Mouse (Mus musculus): ENCODE results near the gene Hes1. TPM values are rescaled to one million over a fixed set of nuclear protein-coding genes. Genes with fewer than 3 reads are reported as not detected.
"Not testable (repeated sequence)": the region's sequence is repeated elsewhere in the genome, so short reads cannot be mapped to it uniquely, and the experiment has no call there.

Gene Hes1
- total RNA-seq, 2 experiments from 2014 or later = 21.0 to 31.1 TPM

GRCm38 (mm10) chr16:30069580-30069949 is 5.4 kb downstream of the Hes1 start:
- DNase-seq (ENCODE audit: low spot score in 2 of 2) = no peak

- peak; percentile 88 for DNase-seq (ENCODE audit: low spot score in 2 of 2)
Measured at GRCm38 (mm10) chr16:30069950-30070770, 6.0 kb downstream of the Hes1 start.

GRCm38 (mm10) chr16:30070771-30071191 is 6.6 kb downstream of the Hes1 start:
- no peak for DNase-seq (ENCODE audit: low spot score in 2 of 2)

DNA sequence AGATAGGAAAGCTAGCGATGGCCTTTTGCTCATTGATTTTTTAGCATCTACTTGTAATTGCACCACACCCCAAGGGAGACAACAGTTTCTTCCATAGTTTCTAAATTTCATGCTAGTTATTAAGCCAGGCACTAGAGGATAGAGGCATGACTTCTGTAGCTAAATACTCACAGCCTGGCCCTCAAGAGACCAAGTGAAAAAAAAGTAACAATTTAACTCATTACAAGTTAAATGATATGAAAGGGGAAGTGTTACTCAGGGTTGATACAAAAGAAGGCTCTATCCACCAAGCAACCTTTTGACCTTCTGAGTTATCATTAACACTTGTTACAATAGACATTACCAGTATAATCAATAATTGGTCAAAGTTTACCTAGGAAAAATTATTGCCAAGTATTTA is 9.1 kb downstream of the Hes1 start:
- DNase-seq (ENCODE audit: low spot score in 2 of 2) = no peak

- peak in 1 of 2 experiments; percentile 35 for DNase-seq (ENCODE audit: low spot score in 2 of 2)
Measured at GRCm38 (mm10) chr16:30081498-30081897, 17.3 kb downstream of the Hes1 start.

- DNase-seq (ENCODE audit: low spot score in 2 of 2) = no peak
Measured at GRCm38 (mm10) chr16:30081980-30082379, 17.8 kb downstream of the Hes1 start.

- no peak for DNase-seq (ENCODE audit: low spot score in 2 of 2)
Measured at GRCm38 (mm10) chr16:30082965-30083364, 18.8 kb downstream of the Hes1 start.

DNA sequence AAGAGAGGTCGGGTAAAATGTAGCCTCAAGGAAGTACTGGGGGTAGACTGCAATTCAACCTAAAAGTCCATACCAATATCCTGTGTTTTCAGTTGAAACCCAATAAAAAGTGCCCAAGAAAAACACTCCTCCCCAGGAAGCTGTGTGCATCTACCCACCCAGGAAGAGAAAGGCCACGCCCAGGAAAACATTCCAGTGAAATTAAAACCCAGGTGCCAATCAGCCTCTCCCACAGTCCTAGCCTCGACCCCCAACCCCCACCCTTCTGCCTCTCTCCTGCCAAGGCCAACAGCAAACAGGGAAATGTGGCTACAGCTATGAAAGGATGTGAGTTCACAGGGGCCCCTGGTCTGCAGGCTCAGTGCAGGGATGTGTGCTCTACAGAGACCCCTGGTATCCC is 19.4 kb downstream of the Hes1 start:
- DNase-seq (ENCODE audit: low spot score in 2 of 2) = no peak

DNA sequence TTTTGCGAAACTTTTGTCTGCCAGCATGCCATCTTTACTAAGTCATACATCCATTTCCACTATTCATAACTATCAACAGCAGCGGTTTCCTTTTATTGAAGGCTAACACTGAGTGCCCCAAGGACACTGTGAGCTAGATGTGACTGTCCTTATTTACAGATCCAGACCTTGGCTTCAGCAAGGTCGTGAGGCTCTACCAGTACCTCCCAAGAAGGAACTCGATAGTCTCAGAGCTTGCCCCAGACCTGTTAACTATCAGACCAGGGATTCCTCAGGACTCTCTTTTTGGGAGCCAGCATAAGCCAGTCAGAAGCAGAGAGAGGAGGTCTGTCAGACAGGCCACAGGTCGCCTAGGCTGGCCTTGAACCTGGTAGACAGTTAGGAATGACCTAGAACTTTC is 24.5 kb downstream of the Hes1 start:
- peak in 1 of 2 experiments; percentile 36 for DNase-seq (ENCODE audit: low spot score in 2 of 2)

DNA sequence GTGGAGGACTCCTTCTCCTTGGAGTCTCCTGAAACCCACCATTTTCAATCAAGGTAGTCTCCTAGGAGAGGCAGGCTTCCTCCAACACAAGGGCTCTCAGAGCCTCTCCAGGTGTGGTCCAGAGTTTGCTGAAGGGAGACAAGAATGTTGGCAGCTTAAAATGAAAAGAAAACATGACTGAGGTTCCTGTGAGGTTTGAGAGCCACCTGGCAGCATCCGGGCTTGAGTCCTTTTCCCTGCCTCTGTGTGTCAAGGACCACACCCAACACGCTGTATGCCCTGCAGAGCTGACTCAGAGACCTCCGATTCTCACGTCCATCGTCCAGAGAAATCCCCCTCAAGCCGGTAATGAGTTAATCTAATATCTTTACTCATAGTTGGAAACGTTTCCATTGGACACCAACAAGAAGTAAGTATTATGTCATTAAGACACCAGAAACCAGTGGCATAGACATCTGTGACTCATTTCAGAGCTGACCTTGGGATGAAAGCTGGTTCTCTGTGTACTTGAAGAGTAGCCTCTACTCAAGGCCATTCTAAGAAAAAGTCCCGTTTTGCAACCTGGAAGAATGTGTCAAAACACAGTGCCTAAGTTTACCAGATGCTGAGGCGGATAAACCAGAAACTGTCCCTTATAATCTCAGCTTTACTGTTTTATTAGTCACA is 26.1 kb downstream of the Hes1 start:
- no peak for DNase-seq (ENCODE audit: low spot score in 2 of 2)

DNA sequence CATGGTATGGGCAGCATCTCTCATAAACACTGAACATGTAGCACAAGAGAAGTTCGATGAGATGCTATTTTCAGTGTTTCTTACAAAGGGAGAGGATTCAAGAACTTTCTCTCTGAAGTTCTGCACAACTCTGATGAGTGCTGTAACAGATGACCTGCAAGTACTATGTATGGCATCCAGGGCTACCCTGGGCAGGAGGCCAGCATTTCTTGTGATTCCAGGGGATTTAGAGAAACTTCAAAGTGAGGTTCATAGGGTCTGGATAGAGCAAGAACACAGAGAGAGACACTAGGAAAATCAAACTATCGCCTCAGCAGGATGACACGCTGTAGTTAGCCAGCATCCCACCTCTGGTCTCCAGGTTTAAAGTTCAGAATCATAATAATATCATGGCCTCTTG is 31.9 kb downstream of the Hes1 start:
- no peak for DNase-seq (ENCODE audit: low spot score in 2 of 2)

DNA sequence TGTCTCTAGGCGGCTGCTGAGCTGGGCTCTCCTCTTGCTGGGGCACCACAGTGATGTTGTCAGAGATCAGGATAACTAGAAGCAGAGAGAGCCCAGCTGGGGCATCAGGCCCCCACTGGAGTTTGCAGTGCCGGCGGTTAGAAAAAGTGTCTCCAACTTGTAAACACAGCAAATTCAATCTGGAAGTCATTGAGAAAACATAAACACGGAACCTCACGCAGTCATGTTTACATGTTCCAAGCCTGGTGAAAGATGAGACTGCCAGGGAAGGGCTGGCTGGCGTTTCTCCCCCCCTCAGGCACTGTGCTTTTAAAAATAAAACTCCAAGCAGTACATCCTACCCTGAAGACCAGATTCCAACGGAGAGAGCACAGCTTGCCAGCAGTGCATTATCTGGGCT is 32.3 kb downstream of the Hes1 start:
- no peak for DNase-seq (ENCODE audit: low spot score in 2 of 2)

DNA sequence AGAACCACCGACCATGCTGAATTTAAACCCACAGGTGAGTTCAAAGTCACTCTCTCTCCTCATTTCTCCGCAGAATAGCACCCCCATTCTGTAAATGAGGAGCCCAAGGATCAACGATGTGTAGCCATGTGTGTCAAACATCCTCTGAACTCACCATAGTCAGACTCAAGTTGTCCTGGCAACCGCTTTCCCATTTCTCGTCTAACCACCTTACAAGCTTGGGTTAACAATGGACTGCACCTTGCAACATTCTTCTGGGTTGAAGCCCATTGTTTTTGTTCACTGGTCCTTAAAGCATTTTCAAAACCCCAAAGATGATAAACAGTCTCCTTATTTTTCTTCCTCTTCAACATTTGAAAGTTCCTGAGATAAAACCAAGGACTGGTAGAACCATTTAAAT is 34.9 kb downstream of the Hes1 start:
- no peak for DNase-seq (ENCODE audit: low spot score in 2 of 2)

GRCm38 (mm10) chr16:30102149-30102915 is 38.1 kb downstream of the Hes1 start:
- no peak for DNase-seq (ENCODE audit: low spot score in 2 of 2)

DNA sequence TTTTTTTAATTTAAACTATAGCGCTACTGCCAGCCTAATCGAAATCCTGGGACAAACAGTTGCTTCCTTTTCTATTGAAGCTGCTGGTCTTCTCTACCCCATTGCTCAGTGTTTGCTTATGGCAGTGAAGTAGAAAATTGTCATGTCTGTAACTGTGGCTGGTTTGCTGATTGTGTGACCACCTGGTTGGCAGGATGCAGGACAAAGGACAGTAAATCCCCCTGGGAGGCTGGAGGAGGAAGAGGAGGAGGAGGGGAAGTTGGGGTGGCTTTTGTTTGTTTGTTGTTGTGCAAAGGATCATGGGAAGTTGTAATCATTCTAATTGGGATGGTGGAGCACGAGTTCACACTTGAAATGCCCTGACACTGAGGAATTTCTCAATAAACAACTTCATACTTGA is 38.8 kb downstream of the Hes1 start:
- no peak for DNase-seq (ENCODE audit: low spot score in 2 of 2)

DNA sequence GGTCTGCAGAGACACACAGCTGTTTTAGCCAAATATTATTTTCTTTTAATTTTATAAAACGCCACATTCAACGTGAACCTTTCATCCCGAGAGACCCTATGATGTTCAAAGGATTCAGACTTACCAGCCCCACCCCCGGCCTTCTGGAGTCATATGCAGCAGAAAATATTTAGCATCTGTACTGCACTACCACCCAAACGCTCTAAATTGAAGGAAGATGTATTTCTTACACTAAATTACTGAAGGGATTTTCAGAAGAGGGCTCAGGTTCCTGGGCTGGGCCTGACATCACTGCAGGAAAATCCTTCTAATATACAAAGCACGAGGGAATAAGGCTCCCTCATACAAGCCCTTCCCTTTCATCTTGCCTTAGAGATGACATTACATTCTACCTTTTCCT is 39.3 kb downstream of the Hes1 start:
- no peak for DNase-seq (ENCODE audit: low spot score in 2 of 2)

- DNase-seq (ENCODE audit: low spot score in 2 of 2) = no peak
Measured at GRCm38 (mm10) chr16:30104363-30104762, 40.2 kb downstream of the Hes1 start.

- DNase-seq (ENCODE audit: low spot score in 2 of 2) = no peak
Measured at GRCm38 (mm10) chr16:30105476-30105875, 41.3 kb downstream of the Hes1 start.

GRCm38 (mm10) chr16:30108167-30108566 is 44.0 kb downstream of the Hes1 start:
- not testable (repeated sequence) for DNase-seq (ENCODE audit: low spot score in 2 of 2)

- DNase-seq (ENCODE audit: low spot score in 2 of 2) = no peak
Measured at GRCm38 (mm10) chr16:30110466-30110865, 46.3 kb downstream of the Hes1 start.

DNA sequence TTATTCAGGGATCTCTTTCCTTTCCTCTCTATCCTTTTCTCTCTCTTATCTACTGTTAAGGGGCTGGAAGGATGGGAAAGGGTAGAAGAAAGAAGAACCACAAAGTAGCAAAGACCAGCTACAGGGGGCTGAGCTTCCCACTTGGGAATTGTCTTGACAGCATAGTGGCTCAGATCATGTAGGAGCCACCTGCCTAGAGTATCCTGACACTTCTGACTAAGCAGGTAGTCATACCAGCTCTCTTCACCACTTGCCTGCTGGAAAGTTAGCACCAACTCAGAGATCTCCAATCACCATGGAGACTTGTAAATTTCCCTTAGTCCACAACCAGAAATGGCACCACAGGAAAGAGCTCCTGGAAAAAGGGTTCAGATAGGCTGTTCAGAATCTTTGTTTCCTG is 46.9 kb downstream of the Hes1 start:
- DNase-seq (ENCODE audit: low spot score in 2 of 2) = no peak

DNA sequence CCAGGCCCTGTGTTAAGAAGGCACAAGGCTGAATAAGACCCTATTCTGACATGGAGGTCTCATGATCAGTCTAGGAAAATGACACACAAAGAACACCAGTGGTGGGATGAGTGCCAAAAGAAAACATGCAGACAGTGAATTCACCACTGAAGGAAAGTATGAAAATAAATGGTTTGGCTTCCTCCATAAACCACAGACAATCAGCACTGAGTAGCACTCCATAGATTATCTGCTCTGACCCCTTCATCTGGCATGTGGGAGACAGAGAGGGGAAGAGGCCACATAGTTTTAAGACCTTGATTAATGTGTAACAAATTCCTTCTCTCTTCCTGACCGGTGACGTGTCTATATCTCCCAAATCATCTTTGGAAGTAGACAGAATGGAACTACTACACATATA is 47.4 kb downstream of the Hes1 start:
- DNase-seq (ENCODE audit: low spot score in 2 of 2) = no peak
